Mouse (Mus musculus): Measurements from ENCODE around the gene Gnat2. TPM values are rescaled to one million over a fixed set of nuclear protein-coding genes. Genes with fewer than 3 reads are reported as not detected.

The Gnat2 gene
- polyA plus RNA-seq, 1 experiment from 2014 or later, result 1.6 TPM

DNA sequence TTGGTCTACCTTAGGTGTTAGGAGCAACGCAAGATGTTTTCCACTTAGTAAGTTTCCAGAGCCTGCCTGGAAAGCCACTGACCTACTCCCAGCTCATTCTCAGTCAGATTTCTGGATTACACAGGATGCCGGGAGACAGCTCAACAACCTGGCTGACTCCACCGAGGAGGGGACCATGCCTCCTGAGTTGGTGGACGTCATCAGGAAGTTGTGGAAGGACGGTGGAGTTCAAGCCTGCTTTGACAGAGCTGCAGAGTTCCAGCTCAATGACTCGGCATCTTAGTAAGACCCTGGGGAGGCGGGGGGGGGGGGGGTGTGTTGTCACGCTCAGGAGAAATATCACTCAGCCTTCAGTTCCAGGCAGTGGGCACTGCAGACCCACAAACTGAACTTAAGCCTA, 3.6 kb downstream of the Gnat2 start:
- ATAC-seq (ENCODE audit: insufficient number of reproducible peaks, low FRiP score, low TSS enrichment, low read depth), result no peak
- no peak overlapping the region for H3K27ac ChIP-seq (replicated peaks; ENCODE audit: low read depth, low read length)
- no peaks in the 10 kb centered on the region for H3K4me1 ChIP-seq (ENCODE audit: control insufficient read depth, insufficient read depth, low read length)
- H3K36me3 ChIP-seq (ENCODE audit: control insufficient read depth, insufficient read depth, low read length), result no peaks in the 10 kb centered on the region
- no peaks in the 10 kb centered on the region for H3K27me3 ChIP-seq (ENCODE audit: control insufficient read depth, insufficient read depth, low read length)
- WGBS, result 79% methylated on average over 8 of the region's 8 CpGs
- H3K9me3 ChIP-seq (ENCODE audit: control insufficient read depth, low read length), result no peaks in the 10 kb centered on the region
- no peak overlapping the region for H3K9ac ChIP-seq (ENCODE audit: low read length)
- no peak overlapping the region for H3K4me3 ChIP-seq (ENCODE audit: low read depth, low read length)
- DNase-seq (ENCODE audit: low spot score), result no peak
- no peak overlapping the region for H3K4me2 ChIP-seq (ENCODE audit: low read depth, severe bottlenecking)

DNA sequence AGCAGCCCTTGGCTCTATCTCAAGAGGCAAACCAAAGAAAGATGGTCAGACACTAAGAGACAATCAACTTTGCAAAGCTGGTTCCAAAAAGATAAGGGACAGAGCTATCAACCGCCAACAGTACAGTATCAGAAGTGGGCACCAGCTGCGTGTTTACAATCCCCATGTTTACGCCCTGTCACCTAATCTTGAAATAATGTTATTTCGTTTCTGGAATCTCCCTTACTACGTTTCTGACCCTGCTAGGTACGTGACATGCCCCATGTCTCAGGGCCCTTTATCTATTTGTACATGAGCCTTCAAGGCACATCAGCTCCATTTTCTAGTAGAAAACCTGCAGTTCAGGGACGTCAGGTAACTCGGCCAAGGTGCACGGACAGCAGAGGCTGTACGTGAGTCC, 4.1 kb downstream of the Gnat2 start:
- Histone ChIP-seq H3K36me3 (ENCODE audit: control insufficient read depth, insufficient read depth, low read length) (no peaks in the 10 kb centered on the region), H3K27me3 (ENCODE audit: control insufficient read depth, insufficient read depth, low read length) (no peaks in the 10 kb centered on the region), H3K9me3 (ENCODE audit: control insufficient read depth, low read length) (no peaks in the 10 kb centered on the region), H3K9ac (ENCODE audit: low read length) (no peak overlapping the region), H3K4me2 (ENCODE audit: low read depth, severe bottlenecking) (no peak overlapping the region), H3K4me3 (ENCODE audit: low read depth, low read length) (no peak overlapping the region), H3K27ac (replicated peaks; ENCODE audit: low read depth, low read length) (no peak overlapping the region), H3K4me1 (ENCODE audit: control insufficient read depth, insufficient read depth, low read length) (no peaks in the 10 kb centered on the region)
- 90% methylated on average over 10 of the region's 10 CpGs for WGBS
- DNase-seq (ENCODE audit: low spot score) (no peak), ATAC-seq (ENCODE audit: insufficient number of reproducible peaks, low FRiP score, low TSS enrichment, low read depth) (no peak)

DNA sequence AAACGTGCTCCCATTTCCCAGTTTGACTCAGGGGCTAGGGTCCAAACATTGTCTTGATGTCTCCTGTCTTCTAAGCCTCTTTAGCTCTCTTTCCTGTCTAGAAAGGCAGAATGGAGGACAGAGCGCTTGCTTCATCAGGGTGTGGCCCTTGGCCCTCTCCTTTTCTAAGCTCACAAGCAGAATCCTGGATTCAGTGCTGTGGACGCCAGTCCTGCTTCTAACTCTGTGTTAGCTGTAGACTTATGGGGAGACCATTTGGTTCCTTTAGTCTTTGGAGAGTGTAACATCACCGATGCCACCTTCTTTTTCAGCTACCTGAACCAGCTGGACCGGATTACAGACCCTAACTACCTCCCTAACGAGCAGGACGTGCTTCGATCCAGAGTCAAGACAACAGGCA, 5.1 kb downstream of the Gnat2 start:
- no peak overlapping the region for H3K4me3 ChIP-seq (ENCODE audit: low read depth, low read length)
- no peaks in the 10 kb centered on the region for H3K9me3 ChIP-seq (ENCODE audit: control insufficient read depth, low read length)
- no peak overlapping the region for H3K27ac ChIP-seq (replicated peaks; ENCODE audit: low read depth, low read length)
- 80% methylated on average over 8 of the region's 8 CpGs for WGBS
- DNase-seq (ENCODE audit: low spot score) (no peak), ATAC-seq (ENCODE audit: insufficient number of reproducible peaks, low FRiP score, low TSS enrichment, low read depth) (no peak)
- H3K27me3 ChIP-seq (ENCODE audit: control insufficient read depth, insufficient read depth, low read length), result no peaks in the 10 kb centered on the region
- no peak overlapping the region for H3K4me2 ChIP-seq (ENCODE audit: low read depth, severe bottlenecking)
- no peaks in the 10 kb centered on the region for H3K36me3 ChIP-seq (ENCODE audit: control insufficient read depth, insufficient read depth, low read length)
- no peaks in the 10 kb centered on the region for H3K4me1 ChIP-seq (ENCODE audit: control insufficient read depth, insufficient read depth, low read length)
- H3K9ac ChIP-seq (ENCODE audit: low read length), result no peak overlapping the region

DNA sequence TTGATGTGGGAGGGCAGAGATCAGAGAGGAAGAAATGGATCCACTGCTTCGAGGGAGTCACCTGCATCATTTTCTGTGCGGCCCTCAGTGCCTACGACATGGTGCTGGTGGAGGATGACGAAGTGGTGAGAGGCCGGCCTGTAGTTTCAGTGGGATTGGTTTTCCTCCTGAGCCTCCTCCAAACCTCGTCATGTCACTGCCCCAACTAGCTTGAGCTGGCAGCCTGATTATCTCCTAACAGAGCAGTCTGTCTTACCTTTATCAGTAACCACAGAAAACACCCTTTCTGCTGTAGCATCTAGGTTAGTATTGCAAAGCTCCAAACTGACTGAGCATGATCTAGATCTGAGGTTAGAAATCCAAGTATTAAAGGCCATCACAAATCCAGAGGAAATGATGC, 5.7 kb downstream of the Gnat2 start:
- H3K4me1 ChIP-seq (ENCODE audit: control insufficient read depth, insufficient read depth, low read length), result no peaks in the 10 kb centered on the region
- no peaks in the 10 kb centered on the region for H3K9me3 ChIP-seq (ENCODE audit: control insufficient read depth, low read length)
- whole genome bisulfite sequencing, result 74% methylated on average over 6 of the region's 6 CpGs
- no peak overlapping the region for H3K27ac ChIP-seq (replicated peaks; ENCODE audit: low read depth, low read length)
- no peaks in the 10 kb centered on the region for H3K27me3 ChIP-seq (ENCODE audit: control insufficient read depth, insufficient read depth, low read length)
- H3K4me3 ChIP-seq (ENCODE audit: low read depth, low read length), result no peak overlapping the region
- no peaks in the 10 kb centered on the region for H3K36me3 ChIP-seq (ENCODE audit: control insufficient read depth, insufficient read depth, low read length)
- no peak overlapping the region for H3K9ac ChIP-seq (ENCODE audit: low read length)
- ATAC-seq (ENCODE audit: insufficient number of reproducible peaks, low FRiP score, low TSS enrichment, low read depth) (no peak), DNase-seq (ENCODE audit: low spot score) (no peak)
- no peak overlapping the region for H3K4me2 ChIP-seq (ENCODE audit: low read depth, severe bottlenecking)

DNA sequence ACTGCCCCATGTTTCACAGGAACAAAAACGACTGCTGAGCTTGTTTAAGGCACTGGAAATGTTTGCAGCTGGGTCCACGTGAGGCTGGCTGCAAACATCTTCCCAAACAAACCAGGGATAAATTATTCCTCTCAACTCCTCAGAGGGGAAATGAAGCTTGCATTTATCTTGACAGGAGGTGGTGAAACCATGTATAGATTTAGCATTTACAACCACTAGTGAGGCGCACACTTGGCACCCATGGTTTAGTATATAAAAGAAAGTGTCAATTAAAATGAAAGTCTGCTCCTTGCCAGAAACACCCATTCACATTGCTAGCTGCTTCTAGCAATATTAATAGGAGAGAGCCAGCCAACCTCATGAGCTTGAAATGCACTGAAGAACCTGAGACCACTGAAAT, 9.0 kb downstream of the Gnat2 start:
- no peak overlapping the region for H3K4me3 ChIP-seq (ENCODE audit: low read depth, low read length)
- 59% methylated on average over 3 of the region's 3 CpGs for WGBS
- H3K27ac ChIP-seq (replicated peaks; ENCODE audit: low read depth, low read length), result no peak overlapping the region
- H3K36me3 ChIP-seq (ENCODE audit: control insufficient read depth, insufficient read depth, low read length), result 0 out of 2 replicates have a peak, but pooled peaks cover 2% of the 10 kb centered on the region
- ATAC-seq (ENCODE audit: insufficient number of reproducible peaks, low FRiP score, low TSS enrichment, low read depth) (no peak), DNase-seq (ENCODE audit: low spot score) (no peak)
- no peak overlapping the region for H3K4me2 ChIP-seq (ENCODE audit: low read depth, severe bottlenecking)
- no peak overlapping the region for H3K9ac ChIP-seq (ENCODE audit: low read length)
- no peaks in the 10 kb centered on the region for H3K27me3 ChIP-seq (ENCODE audit: control insufficient read depth, insufficient read depth, low read length)
- no peaks in the 10 kb centered on the region for H3K9me3 ChIP-seq (ENCODE audit: control insufficient read depth, low read length)
- no peaks in the 10 kb centered on the region for H3K4me1 ChIP-seq (ENCODE audit: control insufficient read depth, insufficient read depth, low read length)

DNA sequence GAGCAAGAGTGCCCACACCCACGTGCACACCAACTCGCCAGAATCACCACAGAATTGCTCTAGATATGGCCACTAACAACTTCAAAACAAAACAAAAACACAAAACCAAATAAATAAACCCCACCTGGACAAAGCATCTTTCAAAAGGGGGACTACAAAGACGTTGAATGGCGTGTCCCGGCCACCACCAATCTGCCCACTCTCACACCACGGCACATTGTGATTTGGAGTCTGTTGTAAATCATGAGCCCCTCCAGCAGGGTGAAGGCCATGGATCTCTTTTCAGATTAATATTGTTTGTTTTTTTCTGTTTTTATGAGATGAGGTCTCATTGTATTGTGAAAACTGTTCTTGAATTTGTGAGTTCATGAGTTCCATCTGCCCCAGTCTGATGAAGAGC, 9.5 kb downstream of the Gnat2 start:
- no peak overlapping the region for H3K9ac ChIP-seq (ENCODE audit: low read length)
- H3K27ac ChIP-seq (replicated peaks; ENCODE audit: low read depth, low read length), result no peak overlapping the region
- WGBS, result 88% methylated on average over 6 of the region's 6 CpGs
- no peak for ATAC-seq (ENCODE audit: insufficient number of reproducible peaks, low FRiP score, low TSS enrichment, low read depth)
- H3K36me3 ChIP-seq (ENCODE audit: control insufficient read depth, insufficient read depth, low read length), result 0 out of 2 replicates have a peak, but pooled peaks cover 2% of the 10 kb centered on the region
- H3K27me3 ChIP-seq (ENCODE audit: control insufficient read depth, insufficient read depth, low read length), result no peaks in the 10 kb centered on the region
- no peak overlapping the region for H3K4me2 ChIP-seq (ENCODE audit: low read depth, severe bottlenecking)
- no peak for DNase-seq (ENCODE audit: low spot score)
- H3K9me3 ChIP-seq (ENCODE audit: control insufficient read depth, low read length), result no peaks in the 10 kb centered on the region
- no peak overlapping the region for H3K4me3 ChIP-seq (ENCODE audit: low read depth, low read length)
- H3K4me1 ChIP-seq (ENCODE audit: control insufficient read depth, insufficient read depth, low read length), result no peaks in the 10 kb centered on the region

DNA sequence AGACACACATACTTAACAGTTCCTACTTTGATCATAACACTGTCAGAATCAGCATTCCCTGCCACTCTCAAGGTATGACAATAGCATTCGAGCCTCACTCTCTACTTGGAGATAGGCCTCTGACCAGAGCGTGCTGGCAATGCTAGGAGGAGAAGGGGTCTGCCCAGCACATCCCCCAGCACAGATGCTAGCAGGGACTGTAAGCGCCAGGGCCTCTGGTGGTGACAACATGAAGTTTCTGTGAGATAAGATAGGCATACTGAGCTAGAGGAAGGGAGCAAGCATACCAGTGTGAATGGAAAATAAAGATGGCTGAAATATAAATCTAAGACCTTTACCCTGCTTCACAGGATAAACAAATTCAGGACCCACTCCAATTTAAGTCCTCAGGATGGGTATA, 12.7 kb downstream of the Gnat2 start:
- Histone ChIP-seq H3K27ac (replicated peaks; ENCODE audit: low read depth, low read length) (no peak overlapping the region), H3K27me3 (ENCODE audit: control insufficient read depth, insufficient read depth, low read length) (no peaks in the 10 kb centered on the region), H3K9me3 (ENCODE audit: control insufficient read depth, low read length) (no peaks in the 10 kb centered on the region), H3K4me3 (ENCODE audit: low read depth, low read length) (no peak overlapping the region), H3K36me3 (ENCODE audit: control insufficient read depth, insufficient read depth, low read length) (peaks cover 12% of the 10 kb centered on the region), H3K4me1 (ENCODE audit: control insufficient read depth, insufficient read depth, low read length) (no peaks in the 10 kb centered on the region), H3K9ac (ENCODE audit: low read length) (no peak overlapping the region), H3K4me2 (ENCODE audit: low read depth, severe bottlenecking) (no peak overlapping the region)
- 94% methylated on average over 3 of the region's 3 CpGs for WGBS
- DNase-seq (ENCODE audit: low spot score) (no peak), ATAC-seq (ENCODE audit: insufficient number of reproducible peaks, low FRiP score, low TSS enrichment, low read depth) (no peak)

DNA sequence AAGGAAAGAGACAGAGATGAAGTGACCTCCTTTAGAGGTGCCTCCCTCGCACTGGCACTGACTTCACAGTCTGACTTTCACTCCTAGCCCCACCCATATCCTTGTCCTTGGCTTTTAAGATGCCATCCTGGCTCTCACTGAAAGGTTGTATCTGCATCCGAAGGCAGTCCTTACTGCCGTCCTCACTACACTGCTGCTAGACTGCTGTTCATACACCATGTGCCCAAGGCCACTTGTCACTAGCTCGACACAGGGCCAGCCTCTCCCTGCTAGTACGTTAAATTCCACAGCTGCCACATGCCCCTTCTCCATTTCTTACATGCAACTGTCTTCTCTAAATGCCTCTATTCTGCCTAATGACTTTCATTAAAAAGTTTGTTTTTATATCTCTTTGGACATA, 18.7 kb downstream of the Gnat2 start:
- DNase-seq (ENCODE audit: low spot score), result no peak
- ATAC-seq (ENCODE audit: insufficient number of reproducible peaks, low FRiP score, low TSS enrichment, low read depth), result no peak
- WGBS, result 92% methylated on average over 5 of the region's 5 CpGs

DNA sequence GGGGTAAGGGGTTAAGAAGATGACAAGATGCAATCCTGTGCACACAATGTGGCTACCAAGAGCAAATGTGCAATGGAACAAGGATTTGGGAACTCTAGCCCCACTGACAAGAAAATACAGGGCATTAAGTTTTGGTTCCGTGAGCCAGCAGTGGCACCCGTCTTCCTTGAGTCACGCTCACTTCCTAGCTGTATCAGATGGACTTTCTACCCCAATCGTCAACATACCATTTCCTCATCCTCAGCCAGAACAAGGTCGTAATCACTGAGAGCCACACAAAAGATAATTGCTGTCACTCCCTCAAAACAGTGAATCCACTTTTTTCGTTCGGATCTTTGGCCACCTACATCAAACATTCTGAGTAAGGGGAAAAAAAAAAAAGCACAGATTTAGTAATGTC, 19.7 kb downstream of the Gnat2 start:
- no peaks in the 10 kb centered on the region for H3K9me3 ChIP-seq (ENCODE audit: control insufficient read depth, low read length)
- no peak overlapping the region for H3K4me3 ChIP-seq (ENCODE audit: low read depth, low read length)
- no peak overlapping the region for H3K4me2 ChIP-seq (ENCODE audit: low read depth, severe bottlenecking)
- H3K9ac ChIP-seq (ENCODE audit: low read length), result no peak overlapping the region
- H3K4me1 ChIP-seq (ENCODE audit: control insufficient read depth, insufficient read depth, low read length), result no peaks in the 10 kb centered on the region
- H3K36me3 ChIP-seq (ENCODE audit: control insufficient read depth, insufficient read depth, low read length), result peaks cover 19% of the 10 kb centered on the region
- H3K27me3 ChIP-seq (ENCODE audit: control insufficient read depth, insufficient read depth, low read length), result no peaks in the 10 kb centered on the region
- ATAC-seq (ENCODE audit: insufficient number of reproducible peaks, low FRiP score, low TSS enrichment, low read depth) (no peak), DNase-seq (ENCODE audit: low spot score) (no peak)
- no peak overlapping the region for H3K27ac ChIP-seq (replicated peaks; ENCODE audit: low read depth, low read length)
- 90% methylated on average over 7 of the region's 7 CpGs for WGBS

More for the DNA sequence above, 18.7 kb downstream of the Gnat2 start:
- H3K27ac ChIP-seq (replicated peaks; ENCODE audit: low read depth, low read length), result no peak overlapping the region
- no peaks in the 10 kb centered on the region for H3K27me3 ChIP-seq (ENCODE audit: control insufficient read depth, insufficient read depth, low read length)
- no peak overlapping the region for H3K4me2 ChIP-seq (ENCODE audit: low read depth, severe bottlenecking)
- H3K4me3 ChIP-seq (ENCODE audit: low read depth, low read length), result no peak overlapping the region
- H3K9ac ChIP-seq (ENCODE audit: low read length), result no peak overlapping the region
- H3K4me1 ChIP-seq (ENCODE audit: control insufficient read depth, insufficient read depth, low read length), result no peaks in the 10 kb centered on the region
- peaks cover 17% of the 10 kb centered on the region for H3K36me3 ChIP-seq (ENCODE audit: control insufficient read depth, insufficient read depth, low read length)
- no peaks in the 10 kb centered on the region for H3K9me3 ChIP-seq (ENCODE audit: control insufficient read depth, low read length)
